Mouse (Mus musculus): ENCODE data around the gene Vmo1.
"Not testable (repeated sequence)": the region's sequence is repeated elsewhere in the genome, so short reads cannot be mapped to it uniquely, and the experiment has no call there.

DNA sequence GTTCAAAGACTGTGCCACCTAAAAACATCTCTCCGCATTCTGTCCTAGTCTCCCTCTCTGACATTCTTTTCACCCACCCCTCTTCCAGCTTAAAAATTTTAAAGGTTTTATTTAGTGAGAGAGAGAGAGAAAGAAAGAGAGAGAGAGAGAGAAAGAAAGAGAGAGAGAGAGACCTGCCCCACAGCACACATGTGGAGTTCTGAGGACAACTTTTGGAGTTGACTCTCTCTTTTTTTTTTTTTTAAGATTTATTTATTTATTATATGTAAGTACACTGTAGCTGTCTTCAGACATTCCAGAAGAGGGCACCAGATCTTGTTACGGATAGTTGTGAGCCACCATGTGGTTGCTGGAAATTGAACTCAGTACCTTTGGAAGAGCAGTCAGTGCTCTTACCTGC, 16.6 kb upstream of the Vmo1 start:
- TF ChIP-seq GATA1, TAL1 (IDR thresholded peaks at IDR 0.05; ENCODE audit: low read length): not testable (repeated sequence)

Data from erythroblast, embryonic 14.5 days (primary cell).